Mouse (Mus musculus): ENCODE results near the gene Shroom3.

Shroom3 gene

GRCm38 (mm10) chr5:92683351-92683807 lies at the start of gene Shroom3:
Gene Shroom3, plus strand, starts transcription at chr5:92683435.
- DNase-seq, result no peak

- DNase-seq, result no peak
Observed at GRCm38 (mm10) chr5:92633526-92633925, 49.7 kb upstream of the Shroom3 start.

GRCm38 (mm10) chr5:92634916-92635315 lies 48.3 kb upstream of the Shroom3 start:
- DNase-seq, result no peak

- DNase-seq, result no peak
Observed at GRCm38 (mm10) chr5:92635891-92636290, 47.3 kb upstream of the Shroom3 start.

GRCm38 (mm10) chr5:92640861-92641260 lies 42.4 kb upstream of the Shroom3 start:
- DNase-seq, result no peak

GRCm38 (mm10) chr5:92656256-92656655 lies 27.0 kb upstream of the Shroom3 start:
- peak; percentile 76 for DNase-seq

- no peak for DNase-seq
Observed at GRCm38 (mm10) chr5:92664321-92664720, 18.9 kb upstream of the Shroom3 start.

- DNase-seq, result no peak
Observed at GRCm38 (mm10) chr5:92666860-92667259, 16.4 kb upstream of the Shroom3 start.

GRCm38 (mm10) chr5:92674859-92675573 lies 8.2 kb upstream of the Shroom3 start, which contains the start of gene Ccdc158:
Gene Ccdc158, minus strand, starts transcription at chr5:92675271.
- DNase-seq, result peak; percentile 68

- no peak for DNase-seq
Observed at GRCm38 (mm10) chr5:92675574-92675920, 7.7 kb upstream of the Shroom3 start.

- DNase-seq, result peak; percentile 18
Observed at GRCm38 (mm10) chr5:92679441-92679840, 3.8 kb upstream of the Shroom3 start.

- DNase-seq, result no peak
Observed at GRCm38 (mm10) chr5:92681861-92682260, 1.4 kb upstream of the Shroom3 start.

- DNase-seq, result no peak
Observed at GRCm38 (mm10) chr5:92682621-92683348, 450 bp upstream of the Shroom3 start.

GRCm38 (mm10) chr5:92683871-92684475 lies 738 bp downstream of the Shroom3 start:
- DNase-seq, result no peak

GRCm38 (mm10) chr5:92684715-92685460 lies 1.7 kb downstream of the Shroom3 start:
- DNase-seq, result no peak

GRCm38 (mm10) chr5:92688124-92688523 lies 4.9 kb downstream of the Shroom3 start:
- no peak for DNase-seq

- no peak for DNase-seq
Observed at GRCm38 (mm10) chr5:92688569-92688968, 5.3 kb downstream of the Shroom3 start.

GRCm38 (mm10) chr5:92692206-92693007 lies 9.2 kb downstream of the Shroom3 start:
- DNase-seq, result no peak

GRCm38 (mm10) chr5:92693744-92694143 lies 10.5 kb downstream of the Shroom3 start:
- DNase-seq, result no peak

GRCm38 (mm10) chr5:92694316-92694995 lies 11.2 kb downstream of the Shroom3 start:
- no peak for DNase-seq

GRCm38 (mm10) chr5:92698131-92698836 lies 15.0 kb downstream of the Shroom3 start:
- DNase-seq, result no peak
